Mouse (Mus musculus) heart, postnatal 0 days (tissue): ENCODE results near the gene Nudt7. TPM values are rescaled to one million over a fixed set of nuclear protein-coding genes. Genes with fewer than 3 reads are reported as not detected.

Experiments used
- ATAC-seq: fragments of 200-750 bp; cut with Nextera tagmentation; 2 replicates; pipeline ENCODE4 v1.8.0; 2017; ENCODE audit warnings: low read depth, moderate number of reproducible peaks, moderate library complexity; ENCODE audit not compliant: insufficient read depth
- DNase-seq: peaks from one replicate; pipeline ENCODE4 v3.0.0-alpha.2; 2016; ENCODE audit warnings: low spot score
- H3K27ac ChIP-seq: fragments of 300-500 bp; sonication (generic); 2 replicates; pipeline ENCODE4 v1.5.1; 2014; ENCODE audit warnings: low read depth, mild to moderate bottlenecking
- H3K27me3 ChIP-seq: fragments of 300-500 bp; sonication (generic); 2 replicates; pipeline ENCODE4 v1.6.1; 2014; ENCODE audit warnings: low read length, mixed read lengths; ENCODE audit not compliant: control insufficient read depth, insufficient read depth
- H3K36me3 ChIP-seq: fragments of 300-500 bp; sonication (generic); replicated peaks from 2 replicates; pipeline ENCODE4 v1.6.1; 2014; ENCODE audit warnings: low read length, mixed read lengths; ENCODE audit not compliant: control insufficient read depth, insufficient read depth
- H3K4me1 ChIP-seq: fragments of 300-500 bp; sonication (generic); 2 replicates; pipeline ENCODE4 v1.6.1; 2014; ENCODE audit warnings: antibody characterized with exemption; ENCODE audit not compliant: control insufficient read depth, insufficient read depth
- H3K4me2 ChIP-seq: fragments of 300-500 bp; sonication (generic); 2 replicates; pipeline ENCODE4 v1.6.1; 2014; ENCODE audit warnings: low read depth, mild to moderate bottlenecking, low read length, moderate library complexity
- H3K4me3 ChIP-seq: fragments of 300-500 bp; sonication (generic); 2 replicates; pipeline ENCODE4 v1.5.1; 2014; ENCODE audit warnings: low read depth, low read length
- H3K9ac ChIP-seq: fragments of 300-500 bp; sonication (generic); replicated peaks from 2 replicates; pipeline ENCODE4 v1.6.1; 2014; ENCODE audit warnings: low read depth, low read length, mixed read lengths
- H3K9me3 ChIP-seq: fragments of 300-500 bp; sonication (generic); replicated peaks from 2 replicates; pipeline ENCODE4 v1.6.1; 2016; ENCODE audit warnings: low read length; ENCODE audit not compliant: control insufficient read depth
- CTCF ChIP-seq: IDR thresholded peaks from 2 replicates; pipeline ENCODE4 v1.5.1; 2016; ENCODE audit warnings: antibody characterized with exemption, control low read depth, low read depth
- EP300 ChIP-seq: IDR thresholded peaks from 2 replicates; pipeline ENCODE4 v1.6.1; 2016; ENCODE audit warnings: antibody characterized with exemption, low read depth
- WGBS: fragments of 180-500 bp; shearing (Covaris S2); extraction: QIAGEN DNeasy Blood & Tissue Kit; methylation state at CpG from one replicate; pipeline ENCODE4 v1.1.7; 2014; 5-methylcytosine and 5-hydroxymethylcytosine counted together
- polyA plus RNA-seq: library from polyadenylated mRNA; unstranded; fragments of >200 nt; fragmentation: Nextera tagmentation; extraction: Ambion mirVana; gene quantifications from 2 replicates; pipeline ENCODE4 v1.2.1, GENCODE M21; 2015
- total RNA-seq: library from RNA; depleted of rRNA; stranded (reverse); fragments of >200 nt; gene quantifications from 2 replicates; pipeline ENCODE4 v1.2.3, GENCODE M21; 2014; ENCODE audit warnings: low replicate concordance

The Nudt7 gene
- total and polyA plus RNA-seq, 2 experiments from 2014 or later = 25.3 to 66.5 TPM

DNA sequence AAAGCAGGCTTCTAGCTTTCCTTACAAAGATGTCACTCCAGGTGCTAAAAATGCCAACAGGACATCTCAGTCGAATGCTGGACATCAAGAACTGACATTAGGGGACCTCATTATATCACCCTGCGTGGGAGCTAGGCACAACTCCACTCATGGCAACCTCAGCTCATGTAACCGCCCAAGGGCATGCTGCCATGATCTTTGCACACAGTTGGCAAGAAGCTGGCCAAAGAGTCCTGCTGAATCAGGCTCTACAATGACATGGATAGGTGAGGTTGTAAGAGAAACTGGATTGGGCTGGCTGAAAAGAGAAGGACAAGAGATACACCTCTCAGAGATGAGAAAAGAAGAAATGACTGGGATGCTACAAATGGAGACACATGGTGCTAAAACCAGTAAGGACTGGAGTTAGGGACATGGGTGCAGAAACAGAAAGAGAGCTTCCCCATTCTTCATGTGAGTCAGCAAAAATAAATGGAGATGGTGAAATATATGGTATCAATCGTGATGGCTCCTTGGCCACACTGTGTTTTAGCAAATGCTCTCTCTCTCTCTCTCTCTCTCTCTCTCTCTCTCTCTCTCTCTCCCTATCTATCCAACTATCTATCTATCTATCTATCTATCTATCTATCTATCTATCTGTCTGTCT lies 10.4 kb downstream of the Nudt7 start:
- TF ChIP-seq EP300 = no peak
- TF ChIP-seq CTCF = no peak
- no peaks in the 10 kb centered on the region for H3K27me3 ChIP-seq
- H3K4me1 ChIP-seq = no peaks in the 10 kb centered on the region
- ATAC-seq (no peak), DNase-seq (no peak)
- WGBS = 72% methylated on average over 4 of the region's 4 CpGs
- H3K4me2 ChIP-seq = no peak overlapping the region
- H3K4me3 ChIP-seq = no peak overlapping the region
- H3K36me3 ChIP-seq = peaks cover 11% of the 10 kb centered on the region; the same call in 1 of the 2 replicates
- H3K27ac ChIP-seq = no peak overlapping the region
- H3K9me3 ChIP-seq = no peaks in the 10 kb centered on the region
- H3K9ac ChIP-seq = no peak overlapping the region

DNA sequence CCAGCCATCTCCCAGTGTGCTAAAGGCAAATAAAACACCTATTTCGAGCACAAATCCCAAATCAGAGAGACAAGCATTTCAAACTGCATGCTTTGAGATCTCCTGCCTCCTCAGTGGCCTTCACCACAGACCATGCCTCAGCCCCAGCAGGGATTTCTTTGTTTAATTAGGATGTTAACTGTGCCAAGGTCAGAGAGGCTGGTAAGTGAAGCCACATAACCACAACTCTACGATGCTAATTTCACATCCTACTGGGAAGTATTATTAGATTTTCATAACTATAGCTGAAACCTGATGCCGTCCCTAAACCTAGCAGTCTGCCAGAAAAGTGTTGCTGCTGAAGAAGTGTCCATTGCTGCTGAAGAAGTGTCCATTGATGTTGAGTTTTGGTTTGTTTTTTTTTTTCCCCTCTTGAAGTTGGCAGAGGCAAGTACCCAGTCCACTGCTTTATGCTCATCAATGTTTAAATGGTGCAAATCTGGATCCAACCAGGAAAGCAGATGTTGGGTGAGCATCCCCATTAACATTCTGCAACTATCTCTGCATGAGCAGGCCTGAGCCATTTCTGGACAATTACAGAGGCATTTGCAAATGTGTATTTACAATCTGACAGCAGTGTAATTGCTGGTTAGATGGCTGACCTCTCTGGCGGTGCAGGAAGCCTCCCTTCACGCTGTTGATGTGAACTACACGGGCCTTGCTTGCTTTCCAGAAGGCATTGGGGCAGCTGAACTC lies 20.1 kb downstream of the Nudt7 start:
- 72% methylated on average over 6 of the region's 6 CpGs for WGBS
- ATAC-seq = no peak
- DNase-seq = no peak
- TF ChIP-seq CTCF = no peak
- no peak for TF ChIP-seq EP300
- Histone ChIP-seq H3K4me3 (no peak overlapping the region), H3K36me3 (peaks cover 24% of the 10 kb centered on the region), H3K27me3 (no peaks in the 10 kb centered on the region), H3K4me2 (no peak overlapping the region), H3K9me3 (no peaks in the 10 kb centered on the region), H3K4me1 (no peaks in the 10 kb centered on the region), H3K9ac (no peak overlapping the region), H3K27ac (no peak overlapping the region)

DNA sequence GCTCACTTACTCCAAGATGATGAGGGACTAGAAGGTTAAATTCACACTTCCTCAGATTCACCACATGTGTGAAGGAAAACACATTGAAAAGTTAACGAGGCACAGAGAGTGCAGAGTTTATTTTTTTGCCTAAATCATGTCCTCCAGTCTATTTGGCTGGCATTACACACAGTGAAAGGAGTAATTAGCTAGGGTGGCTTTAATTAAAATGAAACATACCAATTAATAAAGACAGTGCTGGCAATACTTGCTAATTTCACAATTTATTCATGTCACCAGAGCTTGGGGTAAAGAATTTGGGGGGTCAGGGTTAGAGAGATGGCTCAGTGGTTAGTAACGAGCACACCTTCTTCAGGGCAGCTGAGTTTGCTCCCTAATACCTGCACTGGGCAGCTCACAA lies 25.2 kb downstream of the Nudt7 start:
- Histone ChIP-seq H3K36me3 (no peaks in the 10 kb centered on the region), H3K27ac (no peak overlapping the region), H3K4me2 (no peak overlapping the region), H3K4me1 (no peaks in the 10 kb centered on the region), H3K9me3 (no peaks in the 10 kb centered on the region), H3K27me3 (no peaks in the 10 kb centered on the region), H3K4me3 (no peak overlapping the region), H3K9ac (no peak overlapping the region)
- DNase-seq = no peak
- TF ChIP-seq CTCF (no peak), EP300 (no peak)
- 65% methylated on average over 2 of the region's 2 CpGs for WGBS
- ATAC-seq = no peak

DNA sequence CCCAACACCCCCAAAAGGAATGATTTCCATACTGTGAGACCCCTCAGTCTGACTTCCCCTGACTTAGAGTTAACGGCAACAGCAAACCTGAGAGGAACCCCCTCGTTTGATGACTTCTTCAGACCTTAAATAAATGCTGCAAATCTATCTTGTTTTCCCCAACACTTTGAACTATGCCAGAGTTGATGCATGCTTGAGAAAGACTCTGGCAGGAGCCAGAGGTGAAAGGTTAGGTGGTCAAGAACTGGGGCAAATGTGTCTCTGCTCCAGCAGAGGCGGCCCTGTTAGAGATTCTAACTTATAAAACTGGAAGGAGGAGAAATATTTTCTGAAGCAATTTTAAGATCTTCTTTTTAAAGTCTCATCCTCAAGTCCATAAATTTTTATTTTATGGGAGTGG lies 26.3 kb downstream of the Nudt7 start:
- H3K4me2 ChIP-seq = no peak overlapping the region
- H3K27me3 ChIP-seq = no peaks in the 10 kb centered on the region
- no peak for DNase-seq
- no peak for TF ChIP-seq CTCF
- TF ChIP-seq EP300 = no peak
- 74% methylated on average over 3 of the region's 3 CpGs for WGBS
- no peak overlapping the region for H3K27ac ChIP-seq
- no peaks in the 10 kb centered on the region for H3K4me1 ChIP-seq
- H3K4me3 ChIP-seq = no peak overlapping the region
- no peaks in the 10 kb centered on the region for H3K36me3 ChIP-seq
- H3K9ac ChIP-seq = no peak overlapping the region
- H3K9me3 ChIP-seq = no peaks in the 10 kb centered on the region
- ATAC-seq = no peak

DNA sequence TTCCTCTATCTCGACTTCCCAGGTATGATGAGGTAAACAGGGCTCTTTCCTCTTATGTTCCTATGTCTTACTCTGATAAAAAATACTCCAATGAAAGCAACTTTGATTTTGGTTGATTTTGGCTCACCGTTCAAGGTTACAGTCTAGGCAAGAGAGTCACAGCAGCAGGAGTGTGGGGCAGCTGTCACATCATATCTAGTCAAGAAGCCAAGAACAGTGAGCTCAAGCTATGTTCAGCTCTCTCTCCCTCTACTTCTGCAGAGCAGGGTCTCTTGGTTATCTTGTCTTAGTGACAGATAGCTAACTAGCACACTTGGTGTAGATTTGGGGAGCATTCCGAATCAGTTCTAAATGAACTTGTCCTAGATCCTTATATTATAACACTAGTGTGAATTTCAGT lies 30.5 kb downstream of the Nudt7 start:
- H3K27ac ChIP-seq = no peak overlapping the region
- DNase-seq = no peak
- no peaks in the 10 kb centered on the region for H3K36me3 ChIP-seq
- no peak overlapping the region for H3K4me2 ChIP-seq
- TF ChIP-seq EP300 = no peak
- no peak for TF ChIP-seq CTCF
- no peaks in the 10 kb centered on the region for H3K4me1 ChIP-seq
- no peaks in the 10 kb centered on the region for H3K27me3 ChIP-seq
- H3K9me3 ChIP-seq = no peaks in the 10 kb centered on the region
- no peak overlapping the region for H3K4me3 ChIP-seq
- ATAC-seq = no peak
- no peak overlapping the region for H3K9ac ChIP-seq
- 76% methylated on average over 3 of the region's 3 CpGs for WGBS
